Mouse (Mus musculus): ENCODE measurements around the gene Oxsm.

Oxsm gene

GRCm38 (mm10) chr14:16249171-16249874, at the start of gene Oxsm, which contains the start of gene Ngly1:
Gene Oxsm (minus strand): TSS chr14:16249808.
Gene Ngly1 (plus strand): TSS chr14:16249280.
- peak; percentile 74 to 87 for DNase-seq (ENCODE audit: low spot score in 2 of 2)

GRCm38 (mm10) chr14:16296816-16297468, 47.3 kb upstream of the Oxsm start:
- no peak for DNase-seq (ENCODE audit: low spot score in 2 of 2)

GRCm38 (mm10) chr14:16293921-16294320, 44.3 kb upstream of the Oxsm start:
- no peak for DNase-seq (ENCODE audit: low spot score in 2 of 2)

- DNase-seq (ENCODE audit: low spot score in 2 of 2): no peak
These were observed 43.4 kb upstream of the Oxsm start for GRCm38 (mm10) chr14:16293015-16293414.

- DNase-seq (ENCODE audit: low spot score in 2 of 2): no peak
These were observed 42.8 kb upstream of the Oxsm start for GRCm38 (mm10) chr14:16292371-16292770.

- no peak for DNase-seq (ENCODE audit: low spot score in 2 of 2)
These were observed 34.4 kb upstream of the Oxsm start for GRCm38 (mm10) chr14:16283966-16284365.

- DNase-seq (ENCODE audit: low spot score in 2 of 2): no peak
These were observed 29.6 kb upstream of the Oxsm start for GRCm38 (mm10) chr14:16279196-16279595.

- DNase-seq (ENCODE audit: low spot score in 2 of 2): no peak
These were observed 24.1 kb upstream of the Oxsm start for GRCm38 (mm10) chr14:16273677-16274076.

- no peak for DNase-seq (ENCODE audit: low spot score in 2 of 2)
These were observed 20.2 kb upstream of the Oxsm start for GRCm38 (mm10) chr14:16269776-16270175.

- no peak for DNase-seq (ENCODE audit: low spot score in 2 of 2)
These were observed 17.4 kb upstream of the Oxsm start for GRCm38 (mm10) chr14:16267028-16267427.

GRCm38 (mm10) chr14:16261869-16262268, 12.3 kb upstream of the Oxsm start:
- no peak for DNase-seq (ENCODE audit: low spot score in 2 of 2)

- DNase-seq (ENCODE audit: low spot score in 2 of 2): no peak
These were observed 10.9 kb upstream of the Oxsm start for GRCm38 (mm10) chr14:16260541-16260940.

- no peak for DNase-seq (ENCODE audit: low spot score in 2 of 2)
These were observed 6.6 kb upstream of the Oxsm start for GRCm38 (mm10) chr14:16256209-16256608.

- no peak for DNase-seq (ENCODE audit: low spot score in 2 of 2)
These were observed 6.1 kb upstream of the Oxsm start for GRCm38 (mm10) chr14:16255745-16256144.

- no peak for DNase-seq (ENCODE audit: low spot score in 2 of 2)
These were observed 491 bp upstream of the Oxsm start for GRCm38 (mm10) chr14:16250099-16250498.

GRCm38 (mm10) chr14:16248603-16249157, 928 bp downstream of the Oxsm start:
- no peak for DNase-seq (ENCODE audit: low spot score in 2 of 2)

GRCm38 (mm10) chr14:16248135-16248534, 1.5 kb downstream of the Oxsm start:
- no peak for DNase-seq (ENCODE audit: low spot score in 2 of 2)

GRCm38 (mm10) chr14:16246340-16246912, 3.2 kb downstream of the Oxsm start:
- no peak for DNase-seq (ENCODE audit: low spot score in 2 of 2)

GRCm38 (mm10) chr14:16245127-16245526, 4.5 kb downstream of the Oxsm start:
- no peak for DNase-seq (ENCODE audit: low spot score in 2 of 2)

GRCm38 (mm10) chr14:16244370-16244769, 5.2 kb downstream of the Oxsm start:
- DNase-seq (ENCODE audit: low spot score in 2 of 2): no peak

GRCm38 (mm10) chr14:16243603-16244209, 5.9 kb downstream of the Oxsm start:
- peak; percentile 21 to 48 for DNase-seq (ENCODE audit: low spot score in 2 of 2)

GRCm38 (mm10) chr14:16242947-16243602, 6.5 kb downstream of the Oxsm start:
- DNase-seq (ENCODE audit: low spot score in 2 of 2): peak; percentile 86 to 88

Measured in urinary bladder, adult 18-20 months (tissue).